Mouse (Mus musculus): ENCODE measurements around the gene Plod2. TPM values are rescaled to one million over a fixed set of nuclear protein-coding genes. Genes with fewer than 3 reads are reported as not detected.

Gene Plod2
- polyA plus RNA-seq, 1 experiment from 2014 or later, result 43.5 TPM

- no peak overlapping the region for H3K4me3 ChIP-seq (ENCODE audit: low read depth, low read length)
- H3K4me2 ChIP-seq, result no peak overlapping the region
- WGBS (ENCODE audit: insufficient replicate concordance), result 89% methylated on average over 1 of the region's 1 CpGs
- no peak overlapping the region for H3K27ac ChIP-seq (ENCODE audit: low read depth, low read length)
- no peaks in the 10 kb centered on the region for H3K27me3 ChIP-seq (ENCODE audit: control insufficient read depth, insufficient read depth, low read length)
- H3K9ac ChIP-seq (ENCODE audit: low read depth, low read length), result no peak overlapping the region
- H3K9me3 ChIP-seq (replicated peaks; ENCODE audit: control insufficient read depth, low read length), result no peaks in the 10 kb centered on the region
- ATAC-seq (replicated peaks; ENCODE audit: insufficient number of reproducible peaks, low FRiP score, low TSS enrichment), result no peak
- H3K4me1 ChIP-seq (ENCODE audit: control insufficient read depth, insufficient read depth, low read length), result peaks cover 10% of the 10 kb centered on the region
- peaks cover 2% of the 10 kb centered on the region; the same call in 1 of the 2 replicates for H3K36me3 ChIP-seq (ENCODE audit: control insufficient read depth, insufficient read depth, low read length)
Measured at GRCm38 (mm10) chr9:92588226-92588625, 46.2 kb downstream of the Plod2 start.

GRCm38 (mm10) chr9:92589021-92589420 is 47.0 kb downstream of the Plod2 start:
- no peak for ATAC-seq (replicated peaks; ENCODE audit: insufficient number of reproducible peaks, low FRiP score, low TSS enrichment)
- H3K27ac ChIP-seq (ENCODE audit: low read depth, low read length), result no peak overlapping the region
- no peaks in the 10 kb centered on the region for H3K9me3 ChIP-seq (replicated peaks; ENCODE audit: control insufficient read depth, low read length)
- no peaks in the 10 kb centered on the region for H3K27me3 ChIP-seq (ENCODE audit: control insufficient read depth, insufficient read depth, low read length)
- 89% methylated on average over 5 of the region's 5 CpGs for WGBS (ENCODE audit: insufficient replicate concordance)
- peaks cover 2% of the 10 kb centered on the region; the same call in 1 of the 2 replicates for H3K36me3 ChIP-seq (ENCODE audit: control insufficient read depth, insufficient read depth, low read length)
- H3K4me3 ChIP-seq (ENCODE audit: low read depth, low read length), result no peak overlapping the region
- peaks cover 4% of the 10 kb centered on the region for H3K4me1 ChIP-seq (ENCODE audit: control insufficient read depth, insufficient read depth, low read length)
- no peak overlapping the region for H3K9ac ChIP-seq (ENCODE audit: low read depth, low read length)
- no peak overlapping the region for H3K4me2 ChIP-seq

GRCm38 (mm10) chr9:92591482-92591881 is 49.5 kb downstream of the Plod2 start:
- Histone ChIP-seq H3K4me2 (no peak overlapping the region), H3K27ac (ENCODE audit: low read depth, low read length) (no peak overlapping the region), H3K4me1 (ENCODE audit: control insufficient read depth, insufficient read depth, low read length) (no peaks in the 10 kb centered on the region), H3K36me3 (ENCODE audit: control insufficient read depth, insufficient read depth, low read length) (peaks cover 2% of the 10 kb centered on the region; the same call in 1 of the 2 replicates), H3K4me3 (ENCODE audit: low read depth, low read length) (no peak overlapping the region), H3K27me3 (ENCODE audit: control insufficient read depth, insufficient read depth, low read length) (no peaks in the 10 kb centered on the region), H3K9ac (ENCODE audit: low read depth, low read length) (no peak overlapping the region), H3K9me3 (replicated peaks; ENCODE audit: control insufficient read depth, low read length) (no peaks in the 10 kb centered on the region)
- no peak for ATAC-seq (replicated peaks; ENCODE audit: insufficient number of reproducible peaks, low FRiP score, low TSS enrichment)
- 78% methylated on average over 5 of the region's 5 CpGs for WGBS (ENCODE audit: insufficient replicate concordance)

GRCm38 (mm10) chr9:92592757-92593156 is 50.7 kb downstream of the Plod2 start:
- Histone ChIP-seq H3K9ac (ENCODE audit: low read depth, low read length) (no peak overlapping the region), H3K36me3 (ENCODE audit: control insufficient read depth, insufficient read depth, low read length) (peaks cover 5% of the 10 kb centered on the region; the same call in 1 of the 2 replicates), H3K4me2 (no peak overlapping the region), H3K4me3 (ENCODE audit: low read depth, low read length) (no peak overlapping the region), H3K4me1 (ENCODE audit: control insufficient read depth, insufficient read depth, low read length) (no peaks in the 10 kb centered on the region), H3K27ac (ENCODE audit: low read depth, low read length) (no peak overlapping the region), H3K27me3 (ENCODE audit: control insufficient read depth, insufficient read depth, low read length) (no peaks in the 10 kb centered on the region), H3K9me3 (replicated peaks; ENCODE audit: control insufficient read depth, low read length) (no peaks in the 10 kb centered on the region)
- WGBS (ENCODE audit: insufficient replicate concordance), result 87% methylated on average over 8 of the region's 8 CpGs
- no peak for ATAC-seq (replicated peaks; ENCODE audit: insufficient number of reproducible peaks, low FRiP score, low TSS enrichment)

GRCm38 (mm10) chr9:92594491-92594890 is 52.5 kb downstream of the Plod2 start:
- no peaks in the 10 kb centered on the region for H3K4me1 ChIP-seq (ENCODE audit: control insufficient read depth, insufficient read depth, low read length)
- WGBS (ENCODE audit: insufficient replicate concordance), result 44% methylated on average over 6 of the region's 6 CpGs
- no peak overlapping the region for H3K4me3 ChIP-seq (ENCODE audit: low read depth, low read length)
- H3K4me2 ChIP-seq, result no peak overlapping the region
- no peaks in the 10 kb centered on the region for H3K27me3 ChIP-seq (ENCODE audit: control insufficient read depth, insufficient read depth, low read length)
- ATAC-seq (replicated peaks; ENCODE audit: insufficient number of reproducible peaks, low FRiP score, low TSS enrichment), result no peak
- H3K9me3 ChIP-seq (replicated peaks; ENCODE audit: control insufficient read depth, low read length), result no peaks in the 10 kb centered on the region
- H3K36me3 ChIP-seq (ENCODE audit: control insufficient read depth, insufficient read depth, low read length), result peaks cover 5% of the 10 kb centered on the region; the same call in 1 of the 2 replicates
- H3K27ac ChIP-seq (ENCODE audit: low read depth, low read length), result no peak overlapping the region
- H3K9ac ChIP-seq (ENCODE audit: low read depth, low read length), result no peak overlapping the region

GRCm38 (mm10) chr9:92595296-92595695 is 53.3 kb downstream of the Plod2 start:
- no peak overlapping the region for H3K27ac ChIP-seq (ENCODE audit: low read depth, low read length)
- H3K27me3 ChIP-seq (ENCODE audit: control insufficient read depth, insufficient read depth, low read length), result no peaks in the 10 kb centered on the region
- WGBS (ENCODE audit: insufficient replicate concordance), result 79% methylated on average over 4 of the region's 4 CpGs
- peaks cover 5% of the 10 kb centered on the region; the same call in 1 of the 2 replicates for H3K36me3 ChIP-seq (ENCODE audit: control insufficient read depth, insufficient read depth, low read length)
- H3K9ac ChIP-seq (ENCODE audit: low read depth, low read length), result no peak overlapping the region
- no peak overlapping the region for H3K4me2 ChIP-seq
- no peaks in the 10 kb centered on the region for H3K4me1 ChIP-seq (ENCODE audit: control insufficient read depth, insufficient read depth, low read length)
- H3K9me3 ChIP-seq (replicated peaks; ENCODE audit: control insufficient read depth, low read length), result no peaks in the 10 kb centered on the region
- H3K4me3 ChIP-seq (ENCODE audit: low read depth, low read length), result no peak overlapping the region
- ATAC-seq (replicated peaks; ENCODE audit: insufficient number of reproducible peaks, low FRiP score, low TSS enrichment), result no peak

GRCm38 (mm10) chr9:92596916-92597547 is 55.0 kb downstream of the Plod2 start:
- Histone ChIP-seq H3K9ac (ENCODE audit: low read depth, low read length) (no peak overlapping the region), H3K27me3 (ENCODE audit: control insufficient read depth, insufficient read depth, low read length) (no peaks in the 10 kb centered on the region), H3K36me3 (ENCODE audit: control insufficient read depth, insufficient read depth, low read length) (peaks cover 5% of the 10 kb centered on the region; the same call in 1 of the 2 replicates), H3K4me2 (no peak overlapping the region), H3K9me3 (replicated peaks; ENCODE audit: control insufficient read depth, low read length) (no peaks in the 10 kb centered on the region), H3K27ac (ENCODE audit: low read depth, low read length) (no peak overlapping the region), H3K4me3 (ENCODE audit: low read depth, low read length) (no peak overlapping the region), H3K4me1 (ENCODE audit: control insufficient read depth, insufficient read depth, low read length) (no peaks in the 10 kb centered on the region)
- ATAC-seq (replicated peaks; ENCODE audit: insufficient number of reproducible peaks, low FRiP score, low TSS enrichment), result no peak
- 91% methylated on average over 9 of the region's 9 CpGs for WGBS (ENCODE audit: insufficient replicate concordance)

- no peaks in the 10 kb centered on the region for H3K4me1 ChIP-seq (ENCODE audit: control insufficient read depth, insufficient read depth, low read length)
- ATAC-seq (replicated peaks; ENCODE audit: insufficient number of reproducible peaks, low FRiP score, low TSS enrichment), result no peak
- no peaks in the 10 kb centered on the region for H3K9me3 ChIP-seq (replicated peaks; ENCODE audit: control insufficient read depth, low read length)
- no peak overlapping the region for H3K9ac ChIP-seq (ENCODE audit: low read depth, low read length)
- H3K36me3 ChIP-seq (ENCODE audit: control insufficient read depth, insufficient read depth, low read length), result peaks cover 5% of the 10 kb centered on the region; the same call in 1 of the 2 replicates
- no peaks in the 10 kb centered on the region for H3K27me3 ChIP-seq (ENCODE audit: control insufficient read depth, insufficient read depth, low read length)
- no peak overlapping the region for H3K27ac ChIP-seq (ENCODE audit: low read depth, low read length)
- H3K4me3 ChIP-seq (ENCODE audit: low read depth, low read length), result no peak overlapping the region
- 56% methylated on average over 11 of the region's 11 CpGs for WGBS (ENCODE audit: insufficient replicate concordance)
- no peak overlapping the region for H3K4me2 ChIP-seq
Measured at GRCm38 (mm10) chr9:92597776-92598175, 55.8 kb downstream of the Plod2 start.

- Histone ChIP-seq H3K36me3 (ENCODE audit: control insufficient read depth, insufficient read depth, low read length) (peaks cover 5% of the 10 kb centered on the region; the same call in 1 of the 2 replicates), H3K9me3 (replicated peaks; ENCODE audit: control insufficient read depth, low read length) (no peaks in the 10 kb centered on the region), H3K4me1 (ENCODE audit: control insufficient read depth, insufficient read depth, low read length) (no peaks in the 10 kb centered on the region), H3K4me3 (ENCODE audit: low read depth, low read length) (no peak overlapping the region), H3K27ac (ENCODE audit: low read depth, low read length) (no peak overlapping the region), H3K4me2 (no peak overlapping the region), H3K27me3 (ENCODE audit: control insufficient read depth, insufficient read depth, low read length) (no peaks in the 10 kb centered on the region), H3K9ac (ENCODE audit: low read depth, low read length) (no peak overlapping the region)
- no peak for ATAC-seq (replicated peaks; ENCODE audit: insufficient number of reproducible peaks, low FRiP score, low TSS enrichment)
- WGBS (ENCODE audit: insufficient replicate concordance), result 86% methylated on average over 15 of the region's 15 CpGs
Measured at GRCm38 (mm10) chr9:92599940-92600538, 58.0 kb downstream of the Plod2 start.

Data from heart, embryonic 11.5 days (tissue).